12 mouse cellular contexts compared by ENCODE assay signal in genomic region chr4:105206102-105206501, GRCm38 (mm10). TPM values are rescaled to one million over a fixed set of nuclear protein-coding genes. Genes with fewer than 3 reads are reported as not detected.
DNase-seq lines count a peak whose midpoint lies in the region; ATAC-seq and TF ChIP-seq lines count a peak whose summit lies in the region.
"Had no signal": no experiment of that assay in that cellular context is flagged by ENCODE, and none has a peak within 500 bp of the region (broad histone marks: within the 10 kb centered on the region; RNA-seq: fewer than 3 reads in every experiment).

No protein-coding gene starts in this region.

- H3K27me3 ChIP-seq in kidney, embryonic 16.5 days (ENCODE audit: insufficient read depth, low read length): no peaks in the 10 kb centered on the region
- H3K27me3 ChIP-seq in embryonic facial prominence, embryonic 10.5 days (replicated peaks; ENCODE audit: low read depth, poor library complexity, severe bottlenecking): no peaks in the 10 kb centered on the region
- H3K27me3 ChIP-seq in forebrain, embryonic 14.5 days (replicated peaks; ENCODE audit: control insufficient read depth, insufficient read depth, low read length): no peaks in the 10 kb centered on the region
- no peaks in the 10 kb centered on the region for H3K27me3 ChIP-seq in limb, embryonic 15.5 days
- H3K27me3 ChIP-seq in midbrain, postnatal 0 days (ENCODE audit: insufficient read depth, low read length): no peaks in the 10 kb centered on the region
- H3K27me3 ChIP-seq: heart, embryonic 12.5 days had no signal

- no peak overlapping the region for H3K4me2 ChIP-seq in kidney, embryonic 16.5 days (replicated peaks; ENCODE audit: low read depth, low read length)
- no peak overlapping the region for H3K4me2 ChIP-seq in forebrain, embryonic 14.5 days (ENCODE audit: low read length)
- no peak overlapping the region for H3K4me2 ChIP-seq in limb, embryonic 15.5 days
- H3K4me2 ChIP-seq in midbrain, postnatal 0 days (ENCODE audit: low read depth, low read length, poor library complexity, severe bottlenecking): no peak overlapping the region
- H3K4me2 ChIP-seq: heart, embryonic 12.5 days had no signal

- H3K27ac ChIP-seq in kidney, embryonic 16.5 days (ENCODE audit: low read length): peak overlapping the region; percentile 56; the same call in 1 of the 2 replicates
- H3K27ac ChIP-seq in embryonic facial prominence, embryonic 10.5 days (replicated peaks): peak overlapping the region; percentile 74
- H3K27ac ChIP-seq in forebrain, embryonic 14.5 days (ENCODE audit: low read depth, low read length): peak overlapping the region; percentile 53
- H3K27ac ChIP-seq in limb, embryonic 15.5 days: peak overlapping the region; percentile 83
- H3K27ac ChIP-seq in midbrain, postnatal 0 days (ENCODE audit: low read depth, low read length): no peak overlapping the region

- 51% methylated on average over 6 of the region's 6 CpGs for WGBS in kidney, embryonic 16.5 days
- WGBS in embryonic facial prominence, embryonic 10.5 days: 38% methylated on average over 6 of the region's 6 CpGs
- WGBS in forebrain, embryonic 14.5 days: 85% methylated on average over 6 of the region's 6 CpGs
- WGBS in limb, embryonic 15.5 days: 32% methylated on average over 6 of the region's 6 CpGs
- 86% methylated on average over 6 of the region's 6 CpGs for WGBS in midbrain, postnatal 0 days

- peaks cover 47% of the 10 kb centered on the region for H3K4me1 ChIP-seq in kidney, embryonic 16.5 days (ENCODE audit: insufficient read depth, low read length)
- peaks cover 83% of the 10 kb centered on the region for H3K4me1 ChIP-seq in embryonic facial prominence, embryonic 10.5 days
- H3K4me1 ChIP-seq in forebrain, embryonic 14.5 days (ENCODE audit: control insufficient read depth, insufficient read depth, low read length): peaks cover 35% of the 10 kb centered on the region
- H3K4me1 ChIP-seq in limb, embryonic 15.5 days: peaks cover 68% of the 10 kb centered on the region
- H3K4me1 ChIP-seq in midbrain, postnatal 0 days (ENCODE audit: insufficient read depth, low read length): no peaks in the 10 kb centered on the region

- no peak for DNase-seq in kidney, postnatal 25 days
- DNase-seq in embryonic facial prominence, embryonic 10.5 days (ENCODE audit: low spot score): peak; percentile 54
- no peak for DNase-seq in forebrain, embryonic 14.5 days (ENCODE audit: low spot score)
- DNase-seq in midbrain, postnatal 0 days (ENCODE audit: low spot score): no peak
- no peak for DNase-seq in lung, postnatal 36 days
- DNase-seq: cerebellum, postnatal 25 days; kidney, adult 2 months; lung, postnatal 4 days; right cerebral cortex, adult 18-20 months had no signal

- H3K36me3 ChIP-seq in kidney, embryonic 16.5 days (ENCODE audit: insufficient read depth, low read length): peaks cover 19% of the 10 kb centered on the region
- H3K36me3 ChIP-seq in embryonic facial prominence, embryonic 10.5 days (replicated peaks): peaks cover 55% of the 10 kb centered on the region
- peaks cover 26% of the 10 kb centered on the region for H3K36me3 ChIP-seq in forebrain, embryonic 14.5 days (ENCODE audit: control insufficient read depth, insufficient read depth, low read length)
- H3K36me3 ChIP-seq in limb, embryonic 15.5 days: peaks cover 31% of the 10 kb centered on the region
- 0 out of 2 replicates have a peak, but pooled peaks cover 3% of the 10 kb centered on the region for H3K36me3 ChIP-seq in midbrain, postnatal 0 days (ENCODE audit: insufficient read depth, low read length)

- ATAC-seq in kidney, embryonic 16.5 days (ENCODE audit: low FRiP score, low TSS enrichment): no peak; the same call in 1 of the 2 replicates
- no peak for ATAC-seq in forebrain, embryonic 14.5 days
- no peak for ATAC-seq in limb, embryonic 15.5 days (ENCODE audit: insufficient number of reproducible peaks, low FRiP score, low TSS enrichment, low read depth)
- ATAC-seq in midbrain, postnatal 0 days (ENCODE audit: low FRiP score): no peak

- H3K9me3 ChIP-seq in kidney, embryonic 16.5 days (ENCODE audit: low read length): no peaks in the 10 kb centered on the region
- H3K9me3 ChIP-seq in embryonic facial prominence, embryonic 10.5 days: no peaks in the 10 kb centered on the region
- no peaks in the 10 kb centered on the region for H3K9me3 ChIP-seq in forebrain, embryonic 14.5 days (replicated peaks; ENCODE audit: control insufficient read depth, low read length)
- no peaks in the 10 kb centered on the region for H3K9me3 ChIP-seq in limb, embryonic 15.5 days
- no peaks in the 10 kb centered on the region for H3K9me3 ChIP-seq in midbrain, postnatal 0 days (ENCODE audit: low read length)
- H3K9me3 ChIP-seq: heart, embryonic 12.5 days had no signal

- no peak for TF ChIP-seq CTCF in midbrain, postnatal 0 days (IDR thresholded peaks at IDR 0.05)

- no peak overlapping the region for H3K9ac ChIP-seq in kidney, embryonic 16.5 days (replicated peaks; ENCODE audit: low read length)
- no peak overlapping the region for H3K9ac ChIP-seq in forebrain, embryonic 14.5 days (ENCODE audit: low read length)
- H3K9ac ChIP-seq in limb, embryonic 15.5 days: no peak overlapping the region
- no peak overlapping the region for H3K9ac ChIP-seq in midbrain, postnatal 0 days (replicated peaks; ENCODE audit: low read length, poor library complexity, severe bottlenecking)
- H3K9ac ChIP-seq: heart, embryonic 12.5 days had no signal

- no peak overlapping the region for H3K4me3 ChIP-seq in kidney, embryonic 16.5 days (ENCODE audit: low read length)
- H3K4me3 ChIP-seq in embryonic facial prominence, embryonic 10.5 days: no peak overlapping the region
- no peak overlapping the region for H3K4me3 ChIP-seq in forebrain, embryonic 14.5 days (ENCODE audit: low read depth, low read length)
- no peak overlapping the region for H3K4me3 ChIP-seq in limb, embryonic 15.5 days
- H3K4me3 ChIP-seq in midbrain, postnatal 0 days (ENCODE audit: low read depth, low read length): no peak overlapping the region
- H3K4me3 ChIP-seq: heart, embryonic 12.5 days had no signal

RNA-seq across cellular contexts. Expression of gene Plpp3, which starts 49.0 kb away (rescaled TPM):
- 69.2 and 76.3 TPM in 2 replicates for polyA plus RNA-seq in kidney, embryonic 16.5 days (2015; fragmentation: Nextera tagmentation; extraction: Ambion mirVana)
- polyA plus RNA-seq in embryonic facial prominence, embryonic 10.5 days (2016; fragmentation: Nextera tagmentation; extraction: Ambion mirVana): 67.6 and 77.1 TPM in 2 replicates
- polyA plus RNA-seq in forebrain, embryonic 14.5 days (2014; fragmentation: Nextera tagmentation; extraction: Ambion mirVana): 48.6 and 50.8 TPM in 2 replicates
- polyA plus RNA-seq in limb, embryonic 15.5 days (2015; fragmentation: Nextera tagmentation; extraction: Ambion mirVana): 143 and 150 TPM in 2 replicates
- 121 and 148 TPM in 2 replicates for total RNA-seq in midbrain, postnatal 0 days (2014; rRNA removed)
- 142 and 152 TPM in 2 replicates for polyA plus RNA-seq in midbrain, postnatal 0 days (2015; fragmentation: Nextera tagmentation; extraction: Ambion mirVana)
